Comparison of ENCODE assay signal across 14 mouse cellular contexts in genomic region chr10:96000904-96001303, GRCm38 (mm10).
"Had no signal": no experiment of that assay in that cellular context is flagged by ENCODE, and none has a peak within 500 bp of the region (broad histone marks: within the 10 kb centered on the region; RNA-seq: fewer than 3 reads in every experiment).

No protein-coding gene starts in this region.

- H3K9me3 ChIP-seq: intestine, embryonic 15.5 days; limb, embryonic 10.5 days; liver, embryonic 15.5 days; midbrain, embryonic 13.5 days; neural tube, embryonic 15.5 days; stomach, embryonic 15.5 days had no signal

- H3K36me3 ChIP-seq: intestine, embryonic 15.5 days; limb, embryonic 10.5 days; stomach, embryonic 15.5 days had no signal

- H3K27me3 ChIP-seq: intestine, embryonic 15.5 days; liver, embryonic 15.5 days; midbrain, embryonic 13.5 days; neural tube, embryonic 15.5 days; stomach, embryonic 15.5 days had no signal

- H3K4me1 ChIP-seq: intestine, embryonic 15.5 days; limb, embryonic 10.5 days; liver, embryonic 15.5 days; midbrain, embryonic 13.5 days; neural tube, embryonic 15.5 days; stomach, embryonic 15.5 days had no signal

- H3K4me2 ChIP-seq: intestine, embryonic 15.5 days; liver, embryonic 11.5 days; liver, embryonic 15.5 days; midbrain, embryonic 13.5 days; neural tube, embryonic 15.5 days; stomach, embryonic 15.5 days had no signal

- H3K27ac ChIP-seq: intestine, embryonic 15.5 days; layer of hippocampus, adult 2 months; left cerebral cortex, adult 2 months; limb, embryonic 10.5 days; liver, embryonic 15.5 days; midbrain, embryonic 13.5 days; neural tube, embryonic 15.5 days; stomach, embryonic 15.5 days had no signal

- H3K4me3 ChIP-seq: intestine, embryonic 15.5 days; layer of hippocampus, adult 2 months; left cerebral cortex, adult 2 months; limb, embryonic 10.5 days; liver, embryonic 15.5 days; midbrain, embryonic 13.5 days; myocyte; neural tube, embryonic 15.5 days; stomach, embryonic 15.5 days had no signal

- DNase-seq: kidney, adult 18-20 months; kidney, postnatal 10 days; kidney, postnatal 4 days; thymus, postnatal 4 days had no signal

- ATAC-seq: intestine, embryonic 15.5 days; midbrain, embryonic 13.5 days had no signal

- H3K9ac ChIP-seq: intestine, embryonic 15.5 days; liver, embryonic 15.5 days; midbrain, embryonic 13.5 days; neural tube, embryonic 15.5 days; stomach, embryonic 15.5 days had no signal
